Mouse (Mus musculus) left cerebral cortex, adult 18-20 months (tissue): Measurements from ENCODE around the gene Nqo1. TPM values are rescaled to one million over a fixed set of nuclear protein-coding genes. Genes with fewer than 3 reads are reported as not detected.

ENCODE experiments used
- DNase-seq, 2 experiments: peaks; one replicate each; pipeline ENCODE4 v3.0.0; 2021 to 2022; ENCODE audit warnings: low spot score in 2 of 2, mixed read lengths in 1 of 2
- total RNA-seq, 2 experiments: library from RNA; stranded (reverse); gene quantifications; 2 replicates each; pipeline ENCODE4 v1.2.3; 2021

Gene Nqo1
- total RNA-seq, 2 experiments from 2014 or later, result 5.3 to 5.6 TPM

- no peak for DNase-seq
Measured at GRCm38 (mm10) chr8:107411391-107411790, 8.4 kb upstream of the Nqo1 start.

GRCm38 (mm10) chr8:107405935-107406334 is 2.9 kb upstream of the Nqo1 start:
- no peak for DNase-seq

- no peak for DNase-seq
Measured at GRCm38 (mm10) chr8:107404057-107404456, 1.1 kb upstream of the Nqo1 start.

- DNase-seq, result no peak
Measured at GRCm38 (mm10) chr8:107401866-107402265, 1.1 kb downstream of the Nqo1 start.

- DNase-seq, result peak in 1 of 2 experiments; percentile 16
Measured at GRCm38 (mm10) chr8:107399495-107399894, 3.5 kb downstream of the Nqo1 start.

GRCm38 (mm10) chr8:107397665-107398064 is 5.3 kb downstream of the Nqo1 start:
- DNase-seq, result no peak

GRCm38 (mm10) chr8:107396106-107396670 is 6.8 kb downstream of the Nqo1 start:
- DNase-seq, result no peak

- no peak for DNase-seq
Measured at GRCm38 (mm10) chr8:107395397-107395796, 7.6 kb downstream of the Nqo1 start.

GRCm38 (mm10) chr8:107391136-107391516 is 11.9 kb downstream of the Nqo1 start:
- DNase-seq, result no peak

- no peak for DNase-seq
Measured at GRCm38 (mm10) chr8:107390476-107391135, 12.4 kb downstream of the Nqo1 start.

- no peak for DNase-seq
Measured at GRCm38 (mm10) chr8:107389557-107389956, 13.4 kb downstream of the Nqo1 start.

- DNase-seq, result no peak
Measured at GRCm38 (mm10) chr8:107387861-107388260, 15.1 kb downstream of the Nqo1 start.

GRCm38 (mm10) chr8:107386642-107387041 is 16.4 kb downstream of the Nqo1 start:
- DNase-seq, result no peak

- no peak for DNase-seq
Measured at GRCm38 (mm10) chr8:107386171-107386570, 16.8 kb downstream of the Nqo1 start.

GRCm38 (mm10) chr8:107385063-107385462 is 17.9 kb downstream of the Nqo1 start:
- no peak for DNase-seq

- DNase-seq, result no peak
Measured at GRCm38 (mm10) chr8:107384651-107385050, 18.4 kb downstream of the Nqo1 start.

GRCm38 (mm10) chr8:107382898-107383297 is 20.1 kb downstream of the Nqo1 start:
- DNase-seq, result no peak

- DNase-seq, result no peak
Measured at GRCm38 (mm10) chr8:107381666-107382065, 21.3 kb downstream of the Nqo1 start.

GRCm38 (mm10) chr8:107380734-107381133 is 22.3 kb downstream of the Nqo1 start:
- DNase-seq, result no peak

GRCm38 (mm10) chr8:107377346-107377745 is 25.7 kb downstream of the Nqo1 start:
- no peak for DNase-seq

- DNase-seq, result no peak
Measured at GRCm38 (mm10) chr8:107370311-107370710, 32.7 kb downstream of the Nqo1 start.
